Mouse (Mus musculus) hindbrain, embryonic 10.5 days (tissue): ENCODE results near the gene Coq4. TPM values are rescaled to one million over a fixed set of nuclear protein-coding genes. Genes with fewer than 3 reads are reported as not detected.

Source experiments
- DNase-seq: peaks from one replicate; pipeline ENCODE4 v3.0.0-alpha.2; 2017; ENCODE audit warnings: low spot score
- H3K27ac ChIP-seq: fragments of 300-500 bp; sonication (generic); 2 replicates; pipeline ENCODE4 v1.5.1; 2016; ENCODE audit warnings: mild to moderate bottlenecking, moderate library complexity
- H3K27me3 ChIP-seq: fragments of 300-500 bp; sonication (generic); 2 replicates; pipeline ENCODE4 v1.6.1; 2016; ENCODE audit warnings: mild to moderate bottlenecking; ENCODE audit not compliant: poor library complexity, insufficient read depth, severe bottlenecking
- H3K36me3 ChIP-seq: fragments of 300-500 bp; sonication (generic); 2 replicates; pipeline ENCODE4 v1.6.1; 2016; ENCODE audit warnings: mild to moderate bottlenecking, moderate library complexity
- H3K4me1 ChIP-seq: fragments of 300-500 bp; sonication (generic); replicated peaks from 2 replicates; pipeline ENCODE4 v1.6.1; 2016; ENCODE audit warnings: mild to moderate bottlenecking
- H3K4me3 ChIP-seq: fragments of 300-500 bp; sonication (generic); 2 replicates; pipeline ENCODE4 v1.5.1; 2016; ENCODE audit warnings: mild to moderate bottlenecking, moderate library complexity
- H3K9me3 ChIP-seq: fragments of 300-500 bp; sonication (generic); 2 replicates; pipeline ENCODE4 v1.6.1; 2016; ENCODE audit warnings: mild to moderate bottlenecking, moderate library complexity
- WGBS: fragments of 180-500 bp; shearing (Covaris S2); methylation state at CpG from one replicate; pipeline ENCODE4 v1.1.7; 2016; 5-methylcytosine and 5-hydroxymethylcytosine counted together
- polyA plus RNA-seq: library from polyadenylated mRNA; unstranded; fragments of >200 nt; fragmentation: Nextera tagmentation; extraction: Ambion mirVana; gene quantifications from 2 replicates; pipeline ENCODE4 v1.2.1, GENCODE M21; 2016

Coq4 gene
- polyA plus RNA-seq, 1 experiment from 2014 or later = 46.6 TPM

- peak; percentile 27 for DNase-seq
- H3K4me1 ChIP-seq = peaks cover 29% of the 10 kb centered on the region
- H3K27me3 ChIP-seq = no peaks in the 10 kb centered on the region
- H3K9me3 ChIP-seq = no peaks in the 10 kb centered on the region
- WGBS = 24% methylated on average over 6 of the region's 6 CpGs
- H3K4me3 ChIP-seq = peak overlapping the region; percentile 96
- H3K27ac ChIP-seq = peak overlapping the region; percentile 92
- H3K36me3 ChIP-seq = peaks cover 45% of the 10 kb centered on the region
Observed at GRCm38 (mm10) chr2:29803400-29803831, 16.1 kb downstream of the Coq4 start.

GRCm38 (mm10) chr2:29815678-29816371 is 28.5 kb downstream of the Coq4 start:
- Histone ChIP-seq H3K9me3 (no peaks in the 10 kb centered on the region), H3K4me1 (peaks cover 41% of the 10 kb centered on the region), H3K27me3 (no peaks in the 10 kb centered on the region), H3K4me3 (no peak overlapping the region; the same call in 1 of the 2 replicates), H3K27ac (0 out of 2 replicates have a peak overlapping the region, but pooled peaks have one; percentile 14), H3K36me3 (peaks cover 62% of the 10 kb centered on the region)
- no peak for DNase-seq
- 86% methylated on average over 11 of the region's 11 CpGs for WGBS

GRCm38 (mm10) chr2:29817426-29818232 is 30.3 kb downstream of the Coq4 start:
- Histone ChIP-seq H3K4me1 (peaks cover 51% of the 10 kb centered on the region), H3K27me3 (no peaks in the 10 kb centered on the region), H3K4me3 (peak overlapping the region; percentile 29), H3K9me3 (no peaks in the 10 kb centered on the region), H3K36me3 (peaks cover 44% of the 10 kb centered on the region), H3K27ac (peak overlapping the region; percentile 92)
- WGBS = 35% methylated on average over 8 of the region's 8 CpGs
- peak; percentile 91 for DNase-seq

- 5% methylated on average over 2 of the region's 2 CpGs for WGBS
- Histone ChIP-seq H3K4me1 (peaks cover 51% of the 10 kb centered on the region), H3K36me3 (peaks cover 27% of the 10 kb centered on the region), H3K4me3 (peak overlapping the region; percentile 46), H3K27me3 (no peaks in the 10 kb centered on the region), H3K27ac (peak overlapping the region; percentile 92), H3K9me3 (no peaks in the 10 kb centered on the region)
- no peak for DNase-seq
Observed at GRCm38 (mm10) chr2:29819363-29819762, 32.1 kb downstream of the Coq4 start.

GRCm38 (mm10) chr2:29820025-29820817 is 32.9 kb downstream of the Coq4 start, which contains the start of gene Urm1:
Gene Urm1 (plus strand): TSS chr2:29820075.
- H3K27ac ChIP-seq = peak within 1 kb of the TSS; percentile 92
- no peaks in the 10 kb centered on the region for H3K9me3 ChIP-seq
- DNase-seq = peak; percentile 95
- peaks cover 51% of the 10 kb centered on the region for H3K4me1 ChIP-seq
- no peaks in the 10 kb centered on the region for H3K27me3 ChIP-seq
- under 1% methylated on average over 35 of the region's 35 CpGs for WGBS
- H3K36me3 ChIP-seq = peaks cover 22% of the 10 kb centered on the region
- peak within 1 kb of the TSS; percentile 46 for H3K4me3 ChIP-seq

- Histone ChIP-seq H3K4me3 (peak overlapping the region; percentile 98), H3K36me3 (peaks cover 32% of the 10 kb centered on the region), H3K9me3 (no peaks in the 10 kb centered on the region), H3K27ac (peak overlapping the region; percentile 95), H3K4me1 (peaks cover 27% of the 10 kb centered on the region), H3K27me3 (no peaks in the 10 kb centered on the region)
- DNase-seq = no peak
- WGBS = 17% methylated on average over 11 of the region's 11 CpGs
Observed at GRCm38 (mm10) chr2:29826318-29826925, 39.1 kb downstream of the Coq4 start.

- DNase-seq = peak; percentile 97
- Histone ChIP-seq H3K27ac (peak overlapping the region; percentile 95), H3K9me3 (no peaks in the 10 kb centered on the region), H3K4me3 (peak overlapping the region; percentile 98), H3K27me3 (no peaks in the 10 kb centered on the region), H3K4me1 (peaks cover 24% of the 10 kb centered on the region), H3K36me3 (peaks cover 39% of the 10 kb centered on the region)
- WGBS = under 1% methylated on average over 48 of the region's 48 CpGs
Observed at GRCm38 (mm10) chr2:29826926-29827708, 39.8 kb downstream of the Coq4 start.

- Histone ChIP-seq H3K9me3 (no peaks in the 10 kb centered on the region), H3K4me3 (peak overlapping the region; percentile 98), H3K27me3 (no peaks in the 10 kb centered on the region), H3K4me1 (peaks cover 24% of the 10 kb centered on the region), H3K27ac (peak overlapping the region; percentile 95), H3K36me3 (peaks cover 42% of the 10 kb centered on the region)
- WGBS = 2% methylated on average over 12 of the region's 12 CpGs
- DNase-seq = no peak
Observed at GRCm38 (mm10) chr2:29827709-29828024, 40.4 kb downstream of the Coq4 start.

- Histone ChIP-seq H3K9me3 (no peaks in the 10 kb centered on the region), H3K27ac (0 out of 2 replicates have a peak overlapping the region, but pooled peaks have one; percentile 23), H3K36me3 (peaks cover 53% of the 10 kb centered on the region), H3K27me3 (no peaks in the 10 kb centered on the region; the same call in 1 of the 2 replicates), H3K4me3 (no peak overlapping the region), H3K4me1 (peaks cover 40% of the 10 kb centered on the region)
- 90% methylated on average over 4 of the region's 4 CpGs for WGBS
- DNase-seq = no peak
Observed at GRCm38 (mm10) chr2:29831106-29831505, 43.8 kb downstream of the Coq4 start.

- no peak for DNase-seq
- peaks cover 49% of the 10 kb centered on the region for H3K4me1 ChIP-seq
- 94% methylated on average over 5 of the region's 5 CpGs for WGBS
- peaks cover 68% of the 10 kb centered on the region for H3K36me3 ChIP-seq
- no peak overlapping the region for H3K4me3 ChIP-seq
- H3K9me3 ChIP-seq = no peaks in the 10 kb centered on the region
- H3K27me3 ChIP-seq = no peaks in the 10 kb centered on the region; the same call in 1 of the 2 replicates
- peak overlapping the region; percentile 77 for H3K27ac ChIP-seq
Observed at GRCm38 (mm10) chr2:29833796-29834195, 46.5 kb downstream of the Coq4 start.

- H3K4me3 ChIP-seq = peak overlapping the region; percentile 35
- no peaks in the 10 kb centered on the region; the same call in 1 of the 2 replicates for H3K27me3 ChIP-seq
- peak; percentile 70 for DNase-seq
- peaks cover 58% of the 10 kb centered on the region for H3K36me3 ChIP-seq
- H3K9me3 ChIP-seq = no peaks in the 10 kb centered on the region
- peaks cover 63% of the 10 kb centered on the region for H3K4me1 ChIP-seq
- WGBS = 28% methylated on average over 2 of the region's 2 CpGs
- H3K27ac ChIP-seq = peak overlapping the region; percentile 100
Observed at GRCm38 (mm10) chr2:29835391-29835899, 48.2 kb downstream of the Coq4 start.
